Mouse (Mus musculus): Measurements from ENCODE around the gene Clns1a.

The Clns1a gene

GRCm38 (mm10) chr7:97766406-97767166 lies 70.2 kb downstream of the Clns1a start:
- DNase-seq: no peak

- DNase-seq: no peak
Measured at GRCm38 (mm10) chr7:97767841-97768240, 71.4 kb downstream of the Clns1a start.

GRCm38 (mm10) chr7:97769020-97769419 lies 72.6 kb downstream of the Clns1a start:
- DNase-seq: no peak
